Mouse (Mus musculus) cerebellum, adult 18-20 months (tissue): Measurements from ENCODE around the gene Ptprr.

Source experiments
- DNase-seq, 2 experiments: peaks; one replicate each; pipeline ENCODE4 v3.0.0; 2021

Ptprr gene

GRCm38 (mm10) chr10:116017845-116018479 lies at the start of gene Ptprr:
Gene Ptprr, plus strand, starts transcription at chr10:116018213.
- DNase-seq, result peak; percentile 92 to 96

- no peak for DNase-seq
Observed at GRCm38 (mm10) chr10:115976345-115976744, 41.7 kb upstream of the Ptprr start.

- DNase-seq, result no peak
Observed at GRCm38 (mm10) chr10:115978992-115979391, 39.0 kb upstream of the Ptprr start.

- no peak for DNase-seq
Observed at GRCm38 (mm10) chr10:115980018-115980417, 38.0 kb upstream of the Ptprr start.

GRCm38 (mm10) chr10:115984308-115984707 lies 33.7 kb upstream of the Ptprr start:
- DNase-seq, result no peak

- DNase-seq, result peak; percentile 80 to 90
Observed at GRCm38 (mm10) chr10:116001838-116002237, 16.2 kb upstream of the Ptprr start.

- no peak for DNase-seq
Observed at GRCm38 (mm10) chr10:116006675-116007074, 11.3 kb upstream of the Ptprr start.

GRCm38 (mm10) chr10:116018480-116018891 lies 473 bp downstream of the Ptprr start:
- DNase-seq, result no peak

GRCm38 (mm10) chr10:116019086-116019860 lies 1.3 kb downstream of the Ptprr start:
- DNase-seq, result peak; percentile 75 to 76

- DNase-seq, result peak in 1 of 2 experiments; percentile 11
Observed at GRCm38 (mm10) chr10:116021081-116021480, 3.1 kb downstream of the Ptprr start.

GRCm38 (mm10) chr10:116038150-116038549 lies 20.1 kb downstream of the Ptprr start:
- DNase-seq, result peak in 1 of 2 experiments; percentile 16

GRCm38 (mm10) chr10:116075954-116076353 lies 57.9 kb downstream of the Ptprr start:
- no peak for DNase-seq

- DNase-seq, result no peak
Observed at GRCm38 (mm10) chr10:116078636-116079035, 60.6 kb downstream of the Ptprr start.

- no peak for DNase-seq
Observed at GRCm38 (mm10) chr10:116079396-116079795, 61.4 kb downstream of the Ptprr start.

GRCm38 (mm10) chr10:116080841-116081240 lies 62.8 kb downstream of the Ptprr start:
- peak; percentile 71 to 81 for DNase-seq

GRCm38 (mm10) chr10:116083965-116084364 lies 66.0 kb downstream of the Ptprr start:
- DNase-seq, result peak; percentile 30 to 40

GRCm38 (mm10) chr10:116096466-116096865 lies 78.5 kb downstream of the Ptprr start:
- DNase-seq, result no peak

GRCm38 (mm10) chr10:116098470-116098869 lies 80.5 kb downstream of the Ptprr start:
- DNase-seq, result no peak

- peak; percentile 74 to 84 for DNase-seq
Observed at GRCm38 (mm10) chr10:116108176-116108575, 90.2 kb downstream of the Ptprr start.

GRCm38 (mm10) chr10:116108730-116109129 lies 90.7 kb downstream of the Ptprr start:
- DNase-seq, result no peak

- DNase-seq, result no peak
Observed at GRCm38 (mm10) chr10:116112868-116113267, 94.9 kb downstream of the Ptprr start.

GRCm38 (mm10) chr10:116113867-116114474 lies 96.0 kb downstream of the Ptprr start, which contains the start of gene 4933416C03Rik:
Gene 4933416C03Rik, minus strand, starts transcription at chr10:116113917.
- no peak for DNase-seq

GRCm38 (mm10) chr10:116115881-116116677 lies 98.1 kb downstream of the Ptprr start:
- DNase-seq, result no peak
